Mouse (Mus musculus) left cerebral cortex, adult 2 months (tissue): Measurements from ENCODE around the gene Cttnbp2nl. TPM values are rescaled to one million over a fixed set of nuclear protein-coding genes. Genes with fewer than 3 reads are reported as not detected.

Source experiments
- DNase-seq, 2 experiments: peaks; one replicate each; pipeline ENCODE4 v3.0.0; 2021 to 2022; ENCODE audit warnings: low spot score in 2 of 2, mixed read lengths in 1 of 2; ENCODE audit errors: extremely low spot score in 1 of 2
- H3K27ac ChIP-seq: fragments of 200-600 bp; 2 replicates; pipeline ENCODE4 v1.8.1; 2022
- H3K4me3 ChIP-seq: fragments of 200-600 bp; 2 replicates; pipeline ENCODE4 v1.8.1; 2022
- CTCF ChIP-seq: fragments of 200-600 bp; IDR thresholded peaks from 2 replicates; pipeline ENCODE4 v1.8.1; 2022; ENCODE audit warnings: antibody characterized with exemption, mild to moderate bottlenecking, moderate library complexity
- intact Hi-C: fragments of 180-260 bp; cut with DNase I; formaldehyde crosslinking; loops from one replicate; pipeline ENCODE4 v1.15.1; 2025
- long read RNA-seq, 2 experiments: library from polyadenylated mRNA; stranded (forward); transcript quantifications; one replicate each; pipeline ENCODE4 v2.0.0; 2021; ENCODE audit warnings: borderline mapping rate in 2 of 2
- total RNA-seq, 2 experiments: library from RNA; stranded (reverse); gene quantifications; 2 replicates each; pipeline ENCODE4 v1.2.3; 2021

Gene Cttnbp2nl
- 10 to 100 TPM; 23.8 to 27.9 TPM for total RNA-seq
- long read RNA-seq, experiment 1, full-length matches to known transcripts: 28 of 35 reads
- long read RNA-seq, experiment 1, partial matches to known transcripts: 0 of 35 reads
- long read RNA-seq, experiment 1, other reads (novel, unspliced or antisense): 7 of 35 reads
- long read RNA-seq, experiment 2, full-length matches to known transcripts: 27 of 37 reads
- long read RNA-seq, experiment 2, partial matches to known transcripts: 3 of 37 reads
- long read RNA-seq, experiment 2, other reads (novel, unspliced or antisense): 7 of 37 reads

- TF ChIP-seq CTCF: no peak; the same call in 1 of the 2 replicates
- intact Hi-C loops: loop anchor here (1.0 kb wide), 1 partner anchor 263 kb away; no protein-coding TSS in a partner anchor
- H3K4me3 ChIP-seq: peak within 1 kb of the TSS; percentile 94
- peak within 1 kb of the TSS; percentile 95 for H3K27ac ChIP-seq
- DNase-seq: peak; percentile 99 to 100
These were observed at the start of gene Cttnbp2nl for GRCm38 (mm10) chr3:105052937-105053697. Gene Cttnbp2nl, minus strand, starts transcription at chr3:105053146.

- intact Hi-C loops: no loop called here
- no peak overlapping the region for H3K27ac ChIP-seq
- no peak for TF ChIP-seq CTCF
- no peak for DNase-seq
- H3K4me3 ChIP-seq: no peak overlapping the region
These were observed 47.3 kb upstream of the Cttnbp2nl start for GRCm38 (mm10) chr3:105100270-105100589.

GRCm38 (mm10) chr3:105099526-105100269, 46.8 kb upstream of the Cttnbp2nl start:
- no peak for DNase-seq
- no peak overlapping the region for H3K4me3 ChIP-seq
- intact Hi-C loops: no loop called here
- H3K27ac ChIP-seq: no peak overlapping the region
- no peak for TF ChIP-seq CTCF

- Histone ChIP-seq H3K27ac (no peak overlapping the region), H3K4me3 (no peak overlapping the region)
- DNase-seq: no peak
- TF ChIP-seq CTCF: no peak
- intact Hi-C loops: no loop called here
These were observed 44.6 kb upstream of the Cttnbp2nl start for GRCm38 (mm10) chr3:105097581-105097980.

GRCm38 (mm10) chr3:105095026-105095425, 42.1 kb upstream of the Cttnbp2nl start:
- no peak for TF ChIP-seq CTCF
- intact Hi-C loops: no loop called here
- no peak for DNase-seq
- no peak overlapping the region for H3K4me3 ChIP-seq
- no peak overlapping the region for H3K27ac ChIP-seq

- Histone ChIP-seq H3K4me3 (no peak overlapping the region), H3K27ac (no peak overlapping the region)
- DNase-seq: no peak
- TF ChIP-seq CTCF: no peak; the same call in none of the 2 replicates
- intact Hi-C loops: no loop called here
These were observed 41.5 kb upstream of the Cttnbp2nl start for GRCm38 (mm10) chr3:105094448-105094847.

- DNase-seq: no peak
- no peak for TF ChIP-seq CTCF
- no peak overlapping the region for H3K4me3 ChIP-seq
- intact Hi-C loops: no loop called here
- H3K27ac ChIP-seq: no peak overlapping the region
These were observed 40.0 kb upstream of the Cttnbp2nl start for GRCm38 (mm10) chr3:105092721-105093505.

- intact Hi-C loops: no loop called here
These were observed 38.0 kb upstream of the Cttnbp2nl start for GRCm38 (mm10) chr3:105090981-105091380.

GRCm38 (mm10) chr3:105090147-105090546, 37.2 kb upstream of the Cttnbp2nl start:
- Histone ChIP-seq H3K4me3 (no peak overlapping the region), H3K27ac (no peak overlapping the region)
- no peak for DNase-seq
- intact Hi-C loops: no loop called here
- no peak for TF ChIP-seq CTCF

More at GRCm38 (mm10) chr3:105090981-105091380, 38.0 kb upstream of the Cttnbp2nl start:
- peak; percentile 70 for TF ChIP-seq CTCF
- peak; percentile 55 to 57 for DNase-seq
- no peak overlapping the region for H3K27ac ChIP-seq
- no peak overlapping the region for H3K4me3 ChIP-seq

GRCm38 (mm10) chr3:105088638-105089037, 35.7 kb upstream of the Cttnbp2nl start:
- intact Hi-C loops: no loop called here
- Histone ChIP-seq H3K4me3 (no peak overlapping the region), H3K27ac (no peak overlapping the region)
- no peak for TF ChIP-seq CTCF
- DNase-seq: no peak

- no peak overlapping the region for H3K4me3 ChIP-seq
- H3K27ac ChIP-seq: no peak overlapping the region
- no peak for DNase-seq
- TF ChIP-seq CTCF: no peak
- intact Hi-C loops: no loop called here
These were observed 34.4 kb upstream of the Cttnbp2nl start for GRCm38 (mm10) chr3:105087344-105087743.
